Mouse (Mus musculus) CH12.LX (cell line): ENCODE measurements around the gene Ttpal. TPM values are rescaled to one million over a fixed set of nuclear protein-coding genes. Genes with fewer than 3 reads are reported as not detected.
A peak's percentile ranks its signal among the peaks of the same experiment; 100 is the strongest.

Experiments used
- DNase-seq: peaks from one replicate; pipeline ENCODE4 v3.0.0-alpha.2; 2013; ENCODE audit errors: extremely low read depth
- H3K27ac ChIP-seq: 2 replicates; pipeline ENCODE4 v1.5.1; 2012; ENCODE audit warnings: low read depth, mild to moderate bottlenecking, control low read depth, moderate library complexity; ENCODE audit not compliant: insufficient read depth
- H3K27me3 ChIP-seq: replicated peaks from 2 replicates; pipeline ENCODE3; 2012; ENCODE audit warnings: inconsistent platforms
- H3K36me3 ChIP-seq, 2 experiments: replicated peaks in 1 of 2; 2 replicates each; pipeline versions ENCODE3 to v1.6.1; 2012; ENCODE audit warnings: inconsistent platforms in 1 of 2, low read length in 1 of 2, mild to moderate bottlenecking in 1 of 2, mixed read lengths in 1 of 2, moderate library complexity in 1 of 2; ENCODE audit not compliant: control insufficient read depth in 1 of 2, insufficient read depth in 1 of 2
- H3K4me1 ChIP-seq, 2 experiments: 2 replicates each; pipeline ENCODE4 v1.6.1; 2012; ENCODE audit warnings: inconsistent platforms in 1 of 2, moderate library complexity in 1 of 2; ENCODE audit not compliant: insufficient read depth in 2 of 2, control insufficient read depth in 1 of 2
- H3K4me2 ChIP-seq: 2 replicates; pipeline ENCODE4 v1.6.1; 2012; ENCODE audit warnings: low read depth, mild to moderate bottlenecking, control low read depth; ENCODE audit not compliant: poor library complexity, insufficient read depth, severe bottlenecking
- H3K4me3 ChIP-seq, 3 experiments: fragments of 150-350 bp in 1 of 3; sonication (generic) in 1 of 3; replicated peaks in 1 of 3; 2 replicates each; pipeline versions ENCODE3 to v1.5.1; 2011 to 2012; ENCODE audit warnings: low read depth in 2 of 3, low read length in 2 of 3, mild to moderate bottlenecking in 2 of 3, moderate library complexity in 2 of 3, control low read depth in 1 of 3, improper control_type of control experiment in 1 of 3, inconsistent platforms in 1 of 3, mixed read lengths in 1 of 3; ENCODE audit not compliant: poor library complexity in 1 of 3
- H3K79me2 ChIP-seq: replicated peaks from 2 replicates; pipeline ENCODE4 v1.6.1; 2012; ENCODE audit warnings: mild to moderate bottlenecking, moderate library complexity; ENCODE audit not compliant: control insufficient read depth, poor library complexity, insufficient read depth, severe bottlenecking; ENCODE audit errors: extremely low read depth
- H3K9ac ChIP-seq: 2 replicates; pipeline ENCODE4 v1.6.1; 2012; ENCODE audit warnings: low read depth, mild to moderate bottlenecking, control low read depth, moderate library complexity; ENCODE audit not compliant: insufficient read depth
- H3K9me3 ChIP-seq: replicated peaks from 2 replicates; pipeline ENCODE3; 2012; ENCODE audit warnings: low read length, inconsistent platforms, mixed read lengths
- CHD1 ChIP-seq: IDR thresholded peaks from 2 replicates; pipeline ENCODE4 v1.6.1; 2012; ENCODE audit warnings: low read depth, low read length, improper control_type of control experiment, inconsistent platforms
- EP300 ChIP-seq: IDR thresholded peaks from 2 replicates; pipeline ENCODE4 v1.6.1; 2011; ENCODE audit warnings: low read length, improper control_type of control experiment
- GABPA ChIP-seq: IDR thresholded peaks from 2 replicates; pipeline ENCODE4 v1.6.1; 2012; ENCODE audit warnings: low read depth, low read length, improper control_type of control experiment, inconsistent platforms; ENCODE audit not compliant: insufficient replicate concordance
- IRF4 ChIP-seq: IDR thresholded peaks from 2 replicates; pipeline ENCODE4 v1.6.1; 2014; ENCODE audit warnings: low read depth, mild to moderate bottlenecking, inconsistent platforms, low read length, improper control_type of control experiment
- MAFK ChIP-seq: IDR thresholded peaks from 2 replicates; pipeline ENCODE4 v1.6.1; 2011; ENCODE audit warnings: low read length, improper control_type of control experiment; ENCODE audit not compliant: insufficient replicate concordance
- MYC ChIP-seq: IDR thresholded peaks from 2 replicates; pipeline ENCODE4 v1.6.1; 2011; ENCODE audit warnings: low read depth, mild to moderate bottlenecking, improper control_type of control experiment, low read length
- NRF1 ChIP-seq: IDR thresholded peaks from 2 replicates; pipeline ENCODE4 v1.6.1; 2014; ENCODE audit warnings: low read depth, mild to moderate bottlenecking, inconsistent platforms, low read length, improper control_type of control experiment, moderate library complexity
- POLR2A ChIP-seq: IDR thresholded peaks from 2 replicates; pipeline ENCODE4 v1.6.1; 2011; ENCODE audit warnings: low read depth, mild to moderate bottlenecking, improper control_type of control experiment, low read length
- RCOR1 ChIP-seq: conservative IDR thresholded peaks from 2 replicates; pipeline ENCODE4 v1.6.1; 2012; ENCODE audit warnings: low read depth, mild to moderate bottlenecking, inconsistent platforms, low read length, improper control_type of control experiment
- SMC3 ChIP-seq: IDR thresholded peaks from 2 replicates; pipeline ENCODE4 v1.6.1; 2011; ENCODE audit warnings: low read depth, low read length, improper control_type of control experiment
- TCF12 ChIP-seq: IDR thresholded peaks from 2 replicates; pipeline ENCODE4 v1.6.1; 2014; ENCODE audit warnings: low read depth, mild to moderate bottlenecking, inconsistent platforms, low read length, improper control_type of control experiment
- USF1 ChIP-seq: IDR thresholded peaks from 2 replicates; pipeline ENCODE4 v1.6.1; 2014; ENCODE audit warnings: low read depth, mild to moderate bottlenecking, inconsistent platforms, low read length, improper control_type of control experiment
- USF2 ChIP-seq: conservative IDR thresholded peaks from 2 replicates; pipeline ENCODE4 v1.6.1; 2011; ENCODE audit warnings: low read depth, low read length, improper control_type of control experiment
- ZC3H11A ChIP-seq: IDR thresholded peaks from 2 replicates; pipeline ENCODE4 v1.6.1; 2012; ENCODE audit warnings: low read depth, mild to moderate bottlenecking, inconsistent platforms, low read length, improper control_type of control experiment
- ZMIZ1 ChIP-seq: IDR thresholded peaks from 2 replicates; pipeline ENCODE4 v1.6.1; 2012; ENCODE audit warnings: low read depth, mild to moderate bottlenecking, inconsistent platforms, low read length, improper control_type of control experiment
- dilution Hi-C: fragments of 300-500 bp; cut with MboI; formaldehyde crosslinking; loops from 2 replicates; pipeline ENCODE4 v1.14.3; 2020; ENCODE audit warnings: low sequenced_read_pairs; ENCODE audit not compliant: extremely low pct_unique_long_range_greater_than_20kb, extremely low pct_ligation_motif_present
- in situ Hi-C: fragments of 300-500 bp; cut with MboI; formaldehyde crosslinking; loops from 3 replicates; pipeline ENCODE4 v1.14.3; 2019; ENCODE audit warnings: low sequenced_read_pairs, low pct_ligation_motif_present, low pct_unique_long_range_greater_than_20kb, mixed read lengths
- polyA plus RNA-seq: library from polyadenylated mRNA; unstranded; fragments of >175 nt; gene quantifications from 2 replicates; pipeline ENCODE4 v1.2.1, GENCODE M21; 2012; ENCODE audit warnings: low read depth; ENCODE audit not compliant: insufficient read length
- total RNA-seq, 2 experiments: library from RNA; depleted of rRNA; stranded (reverse); fragments of 300-350 nt in 1 of 2; fragments of >200 nt in 1 of 2; gene quantifications; 2 replicates each; pipeline ENCODE4 v1.2.3; 2012 to 2014

Gene Ttpal
- total and polyA plus RNA-seq, 3 experiments = 21.9 to 38.9 (median 25.7) TPM

GRCm38 (mm10) chr2:163601066-163601465 lies 1.0 kb upstream of the Ttpal start:
- Histone ChIP-seq H3K9me3 (no peaks in the 10 kb centered on the region), H3K4me2 (no peak overlapping the region), H3K4me1 (peaks cover 9 to 58% of the 10 kb centered on the region in 2 experiments), H3K36me3 (peaks cover 0 to 12% of the 10 kb centered on the region in 2 experiments), H3K27me3 (peaks cover under 1% of the 10 kb centered on the region), H3K4me3 (no peak overlapping the region), H3K27ac (no peak overlapping the region), H3K9ac (0 out of 2 replicates have a peak overlapping the region, but pooled peaks have one; percentile 53), H3K79me2 (peaks cover 29% of the 10 kb centered on the region)
- no peak for DNase-seq
- dilution Hi-C loops (no loop called here), in situ Hi-C loops (no loop called here)
- no peak for TF ChIP-seq MAFK
- TF ChIP-seq MYC = no peak
- TF ChIP-seq ZMIZ1 = no peak
- TF ChIP-seq CHD1 = no peak
- no peak for TF ChIP-seq USF1

- Histone ChIP-seq H3K4me3 (peak overlapping the region; percentile 31 to 70 (median 45)), H3K9ac (peak overlapping the region; percentile 53), H3K4me2 (peak overlapping the region; percentile 58), H3K27me3 (no peaks in the 10 kb centered on the region), H3K79me2 (peaks cover 32% of the 10 kb centered on the region), H3K36me3 (peaks cover 0 to 18% of the 10 kb centered on the region in 2 experiments), H3K27ac (peak overlapping the region; percentile 55), H3K9me3 (no peaks in the 10 kb centered on the region), H3K4me1 (peaks cover 9 to 64% of the 10 kb centered on the region in 2 experiments)
- dilution Hi-C loops = no loop called here
- no peak for DNase-seq
- TF ChIP-seq IRF4 (no peak), POLR2A (no peak)
- in situ Hi-C loops = no loop called here
These were observed 408 bp upstream of the Ttpal start for GRCm38 (mm10) chr2:163601712-163602100.

- H3K9ac ChIP-seq = no peak overlapping the region
- H3K27me3 ChIP-seq = no peaks in the 10 kb centered on the region
- no peak overlapping the region for H3K4me3 ChIP-seq
- no peaks in the 10 kb centered on the region for H3K9me3 ChIP-seq
- peaks cover 14 to 67% of the 10 kb centered on the region in 2 experiments for H3K4me1 ChIP-seq
- dilution Hi-C loops = no loop called here
- peaks cover 32% of the 10 kb centered on the region for H3K79me2 ChIP-seq
- peaks cover 31 to 60% of the 10 kb centered on the region in 2 experiments for H3K36me3 ChIP-seq
- H3K4me2 ChIP-seq = no peak overlapping the region
- no peak for TF ChIP-seq USF2
- no peak for TF ChIP-seq ZC3H11A
- no peak for TF ChIP-seq NRF1
- no peak for TF ChIP-seq GABPA
- TF ChIP-seq ZMIZ1 = no peak
- no peak for TF ChIP-seq EP300
- TF ChIP-seq SMC3 = no peak
- TF ChIP-seq RCOR1 = no peak
- TF ChIP-seq TCF12 = no peak
- TF ChIP-seq, all 38 proteins: peak for 0
- in situ Hi-C loops = loop anchor here (5.0 kb wide), 1 partner anchor 111 kb away; no protein-coding TSS in a partner anchor
- no peak for DNase-seq
- no peak overlapping the region for H3K27ac ChIP-seq
These were observed 4.0 kb downstream of the Ttpal start for GRCm38 (mm10) chr2:163606161-163606560.
